Mouse (Mus musculus) embryonic stem cell, embryonic (primary cell): Measurements from ENCODE around the gene Pomc.

ENCODE experiments used
- CTCF ChIA-PET, 4 experiments: fragments of 300-600 bp in 2 of 4; fragments of 350-600 bp in 2 of 4; sonication (Branson Sonifier 250); formaldehyde crosslinking; loops; one replicate each; lab custom pipeline; 2022; ENCODE audit warnings: inconsistent platforms in 2 of 4; lab: Charles Lee
- POLR2A ChIA-PET, 4 experiments: fragments of 300-600 bp in 2 of 4; fragments of 350-600 bp in 2 of 4; sonication (Branson Sonifier 250); formaldehyde crosslinking; loops; one replicate each; lab custom pipeline; 2022; ENCODE audit warnings: antibody characterized with exemption in 4 of 4, inconsistent platforms in 1 of 4; lab: Charles Lee

Pomc gene

DNA sequence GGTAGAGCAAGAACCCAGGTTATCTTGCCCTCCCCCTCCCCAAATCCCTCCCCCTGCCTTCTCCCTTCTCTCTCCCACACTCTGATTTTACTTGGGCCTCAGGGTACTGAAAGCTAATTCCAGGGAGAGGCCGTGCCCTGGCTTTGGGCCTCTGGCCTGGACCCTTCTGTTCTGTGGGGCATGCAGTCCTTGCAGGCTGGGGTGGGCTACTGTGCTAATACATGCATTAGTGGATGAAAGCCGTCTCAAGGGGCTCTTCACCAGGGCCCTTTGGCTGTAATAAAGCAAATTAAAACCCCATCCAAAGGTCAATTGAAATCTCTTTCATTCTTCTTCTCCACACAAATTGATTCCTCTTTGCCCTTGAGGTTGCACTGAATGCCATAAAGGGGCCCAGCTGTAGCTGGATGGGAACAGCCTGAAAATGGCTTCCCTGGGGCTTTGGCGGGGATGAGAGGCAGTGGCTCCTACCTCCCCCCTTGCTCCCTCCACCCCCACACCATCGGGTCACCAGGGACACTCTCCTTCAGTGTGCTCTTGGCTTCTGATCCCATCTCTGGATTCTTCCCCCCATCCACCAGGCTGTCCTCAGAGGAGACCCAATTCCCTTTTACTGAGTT, 10.2 kb upstream of the Pomc start:
- POLR2A ChIA-PET: interaction anchor here in 1 of 4 experiments (0.6 kb wide), 1 partner anchor 24 kb away, joined by 3 read pairs; no protein-coding TSS in a partner anchor

DNA sequence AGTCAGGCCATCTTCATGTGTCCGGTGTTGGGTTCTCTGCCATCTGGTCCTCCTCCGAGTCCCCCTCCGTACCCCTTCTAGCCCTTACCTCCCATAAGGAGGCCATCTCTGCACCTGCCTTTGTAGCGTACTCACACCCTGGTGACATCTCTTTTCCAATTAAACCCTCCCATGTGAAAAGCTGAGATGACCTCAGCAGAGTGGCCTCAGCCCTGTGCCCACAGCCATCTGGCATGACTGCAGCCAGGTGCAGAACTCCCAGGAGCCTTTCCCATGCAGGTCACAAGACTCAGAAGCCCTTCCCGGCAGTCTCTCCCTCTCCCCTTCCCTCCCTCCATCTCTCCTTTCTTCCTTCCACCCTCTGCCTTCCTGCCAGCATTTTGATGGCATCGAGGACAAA, 7.2 kb upstream of the Pomc start:
- POLR2A ChIA-PET: interaction anchor here in 2 of 4 experiments (0.6 to 1.1 kb wide), 3 partner anchors 9 to 138 kb away, joined by 3 to 4 read pairs (median 3); no protein-coding TSS in a partner anchor

More for the DNA sequence above, 10.2 kb upstream of the Pomc start:
- CTCF ChIA-PET: interaction anchor here in 1 of 4 experiments (0.6 kb wide), 1 partner anchor 1174 kb away, joined by 4 read pairs; no protein-coding TSS in a partner anchor

GRCm38 (mm10) chr12:3955371-3955770, 620 bp downstream of the Pomc start:
- POLR2A ChIA-PET: interaction anchor here in 3 of 4 experiments (0.6 to 1.8 kb wide), 9 partner anchors 9 to 274 kb away, joined by 3 to 6 read pairs (median 3); no protein-coding TSS in a partner anchor
- CTCF ChIA-PET: interaction anchor here in 3 of 4 experiments (0.6 to 1.6 kb wide), 14 partner anchors 13 to 404 kb away, joined by 3 to 15 read pairs (median 4); partner anchors contain the start of genes Cenpo (in 1 of the 3), Efr3b (in 1 of the 3) and Ptrhd1 (in 1 of the 3)

More for the DNA sequence above, 7.2 kb upstream of the Pomc start:
- CTCF ChIA-PET: interaction anchor here in 1 of 4 experiments (2.1 kb wide), 1 partner anchor 9 kb away, joined by 7 read pairs; no protein-coding TSS in a partner anchor

DNA sequence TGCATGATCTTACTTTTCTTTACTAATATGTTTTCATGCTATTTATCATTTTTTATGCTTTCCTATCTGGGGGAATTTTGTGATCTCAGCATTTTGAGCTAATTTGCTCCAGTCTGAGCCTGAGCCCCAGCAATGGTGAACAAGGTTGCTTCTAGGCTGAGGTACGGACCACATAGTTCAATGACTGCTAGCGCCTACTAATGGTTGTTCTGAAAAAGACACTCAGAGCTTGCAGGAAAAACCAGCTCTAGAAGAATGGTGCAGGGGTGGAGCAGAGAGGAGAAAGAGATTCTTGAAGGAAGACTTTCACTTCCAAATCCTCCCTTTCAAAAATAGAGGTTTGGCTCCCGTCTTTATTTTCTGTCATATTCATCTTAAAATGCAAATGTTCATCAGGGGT, 1.6 kb downstream of the Pomc start:
- ChIA-PET POLR2A (interaction anchor here in 2 of 4 experiments (0.5 to 1.8 kb wide), 9 partner anchors 8 to 643 kb away, joined by 3 to 6 read pairs (median 3); no protein-coding TSS in a partner anchor), CTCF (interaction anchor here (0.5 to 1.6 kb wide), 26 partner anchors 9 to 407 kb away, joined by 3 to 9 read pairs (median 3); no protein-coding TSS in a partner anchor)

GRCm38 (mm10) chr12:3959791-3960543, 5.2 kb downstream of the Pomc start:
- ChIA-PET POLR2A (interaction anchor here in 3 of 4 experiments (0.7 to 1.3 kb wide), 10 partner anchors 8 to 158 kb away, joined by 3 to 5 read pairs (median 4); no protein-coding TSS in a partner anchor), CTCF (interaction anchor here in 3 of 4 experiments (0.7 to 1.2 kb wide), 6 partner anchors 8 to 504 kb away, joined by 3 to 6 read pairs (median 3); no protein-coding TSS in a partner anchor)

GRCm38 (mm10) chr12:3960553-3960952, 5.8 kb downstream of the Pomc start:
- POLR2A ChIA-PET: interaction anchor here in 3 of 4 experiments (0.7 to 1.3 kb wide), 7 partner anchors 8 to 23 kb away, joined by 3 to 5 read pairs (median 4); no protein-coding TSS in a partner anchor
- CTCF ChIA-PET: interaction anchor here in 2 of 4 experiments (0.7 to 1.0 kb wide), 3 partner anchors 8 to 503 kb away, joined by 3 to 4 read pairs (median 3); no protein-coding TSS in a partner anchor

DNA sequence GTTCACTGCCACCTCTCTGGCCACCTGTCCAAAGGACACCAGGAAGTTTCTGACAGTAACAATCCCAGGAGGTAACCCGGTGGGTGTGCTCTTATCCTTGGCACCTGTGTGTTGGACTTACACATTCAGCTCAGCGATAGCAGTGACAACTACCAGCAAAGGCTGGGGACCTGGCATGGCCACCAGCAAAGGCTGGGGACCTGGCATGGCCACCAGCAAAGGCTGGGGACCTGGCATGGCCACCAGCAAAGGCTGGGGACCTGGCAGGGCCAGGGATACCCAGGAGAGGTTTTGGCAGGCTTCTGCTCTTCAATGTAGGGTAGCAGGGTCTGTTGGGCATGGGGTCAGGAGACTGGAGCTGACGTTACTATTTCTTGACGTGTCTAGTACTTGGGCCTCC, 12.4 kb downstream of the Pomc start:
- CTCF ChIA-PET: interaction anchor here in 1 of 4 experiments (0.6 kb wide), 1 partner anchor 140 kb away, joined by 3 read pairs; no protein-coding TSS in a partner anchor
- POLR2A ChIA-PET: no interaction called here

GRCm38 (mm10) chr12:3968380-3968779, 13.6 kb downstream of the Pomc start:
- ChIA-PET CTCF (interaction anchor here in 1 of 4 experiments (0.9 to 1.2 kb wide), 2 partner anchors 8 to 12 kb away, joined by 3 read pairs; no protein-coding TSS in a partner anchor), POLR2A (interaction anchor here in 2 of 4 experiments (0.7 to 1.5 kb wide), 4 partner anchors 8 to 266 kb away, joined by 3 to 5 read pairs (median 3); partner anchors contain the start of genes Cenpo (in 1 of the 2) and Ptrhd1 (in 1 of the 2))

DNA sequence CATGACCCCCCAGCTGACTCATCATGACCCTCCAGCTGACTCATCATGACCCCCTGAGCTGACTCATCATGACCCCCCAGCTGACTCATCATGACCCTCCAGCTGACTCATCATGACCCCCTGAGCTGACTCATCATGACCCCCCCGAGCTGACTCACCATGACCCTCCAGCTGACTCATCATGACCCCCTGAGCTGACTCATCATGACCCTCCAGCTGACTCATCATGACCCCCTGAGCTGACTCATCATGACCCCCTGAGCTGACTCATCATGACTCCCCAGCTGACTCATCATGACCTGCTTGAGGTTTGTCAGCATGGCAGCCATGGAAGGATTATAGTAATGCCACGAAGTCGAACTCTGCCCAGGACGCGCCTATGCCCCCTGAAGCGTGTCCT, 18.4 kb downstream of the Pomc start:
- ChIA-PET POLR2A (interaction anchor here in 2 of 4 experiments (0.6 to 1.6 kb wide), 2 partner anchors 11 to 903 kb away, joined by 6 to 8 read pairs; no protein-coding TSS in a partner anchor), CTCF (interaction anchor here in 1 of 4 experiments (0.6 kb wide), 1 partner anchor 563 kb away, joined by 3 read pairs; no protein-coding TSS in a partner anchor)

GRCm38 (mm10) chr12:3980991-3981349, 26.2 kb downstream of the Pomc start:
- POLR2A ChIA-PET: interaction anchor here in 3 of 4 experiments (0.6 to 1.3 kb wide), 10 partner anchors 9 to 1395 kb away, joined by 3 to 7 read pairs (median 4); partner anchors contain the start of gene Dnajc27 (in 1 of the 3)

DNA sequence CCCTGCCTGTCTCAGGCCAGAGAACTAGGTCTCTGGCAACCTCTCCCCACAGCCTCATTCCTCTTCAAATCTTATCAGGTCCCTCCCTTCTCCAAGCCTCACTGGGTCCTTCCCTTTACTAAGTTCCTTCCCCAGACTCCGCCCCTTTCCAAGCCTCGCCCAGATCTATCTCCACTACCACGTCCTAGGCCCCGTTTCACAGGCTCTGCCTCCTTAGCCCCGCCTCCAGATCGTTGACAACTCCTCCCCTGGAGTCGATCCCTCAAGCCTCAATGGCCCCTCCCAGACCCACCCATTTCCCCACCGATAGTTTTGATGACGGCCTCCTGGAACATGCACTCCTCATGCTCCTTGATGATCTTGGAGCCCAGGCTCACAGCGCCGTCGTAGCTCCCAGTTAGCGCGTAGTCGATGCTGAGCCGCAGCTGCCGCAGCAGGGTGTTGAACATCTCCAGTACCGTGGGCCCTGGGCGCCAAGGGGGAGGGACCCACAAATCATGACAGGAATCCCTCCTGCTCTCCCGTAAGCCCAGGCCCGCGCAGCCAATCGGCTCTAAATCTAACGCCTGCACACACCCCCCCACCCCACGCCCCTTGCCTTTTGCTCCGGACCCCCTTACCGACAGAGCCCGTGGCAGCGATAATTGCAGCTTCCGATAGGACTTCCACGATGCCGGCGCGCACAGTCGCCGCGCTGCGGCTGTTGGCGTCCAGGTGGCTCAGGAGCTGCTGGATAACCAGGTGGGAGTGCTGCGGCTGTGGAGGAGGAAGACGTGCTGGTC, 26.8 kb downstream of the Pomc start:
- POLR2A ChIA-PET: interaction anchor here in 3 of 4 experiments (0.5 to 2.7 kb wide), 20 partner anchors 9 to 433 kb away, joined by 3 to 8 read pairs (median 4); partner anchors contain the start of gene Dnajc27 (in 1 of the 3)
- CTCF ChIA-PET: interaction anchor here (0.5 to 1.7 kb wide), 12 partner anchors 10 to 788 kb away, joined by 3 to 10 read pairs (median 4); partner anchors contain the start of genes Dnajc27 (in 1 of the 4), Fam228b (in 1 of the 4) and Pomc (in 1 of the 4)

More at GRCm38 (mm10) chr12:3980991-3981349, 26.2 kb downstream of the Pomc start:
- CTCF ChIA-PET: interaction anchor here in 3 of 4 experiments (0.6 to 1.6 kb wide), 5 partner anchors 21 to 279 kb away, joined by 3 to 4 read pairs (median 3); no protein-coding TSS in a partner anchor

- ChIA-PET POLR2A (interaction anchor here in 3 of 4 experiments (0.5 to 2.7 kb wide), 14 partner anchors 8 to 433 kb away, joined by 3 to 8 read pairs (median 4); partner anchors contain the start of gene Dnajc27 (in 1 of the 3)), CTCF (interaction anchor here in 3 of 4 experiments (0.6 to 2.4 kb wide), 10 partner anchors 11 to 787 kb away, joined by 3 to 12 read pairs (median 4); partner anchors contain the start of genes Dnajc27 (in 1 of the 3), Fam228b (in 1 of the 3) and Pomc (in 1 of the 3))
Measured at GRCm38 (mm10) chr12:3982257-3982656, 27.5 kb downstream of the Pomc start.

- ChIA-PET POLR2A (interaction anchor here in 3 of 4 experiments (0.9 to 2.7 kb wide), 11 partner anchors 9 to 375 kb away, joined by 3 to 8 read pairs (median 3); partner anchors contain the start of genes Dnajc27 (in 2 of the 3) and Efr3b (in 1 of the 3)), CTCF (interaction anchor here (0.5 to 2.4 kb wide), 50 partner anchors 9 to 381 kb away, joined by 3 to 12 read pairs (median 4); partner anchors contain the start of genes Dnajc27 (in 3 of the 4), Efr3b (in 2 of the 4) and Adcy3 (in 1 of the 4))
Measured at GRCm38 (mm10) chr12:3983736-3984135, 29.0 kb downstream of the Pomc start.

DNA sequence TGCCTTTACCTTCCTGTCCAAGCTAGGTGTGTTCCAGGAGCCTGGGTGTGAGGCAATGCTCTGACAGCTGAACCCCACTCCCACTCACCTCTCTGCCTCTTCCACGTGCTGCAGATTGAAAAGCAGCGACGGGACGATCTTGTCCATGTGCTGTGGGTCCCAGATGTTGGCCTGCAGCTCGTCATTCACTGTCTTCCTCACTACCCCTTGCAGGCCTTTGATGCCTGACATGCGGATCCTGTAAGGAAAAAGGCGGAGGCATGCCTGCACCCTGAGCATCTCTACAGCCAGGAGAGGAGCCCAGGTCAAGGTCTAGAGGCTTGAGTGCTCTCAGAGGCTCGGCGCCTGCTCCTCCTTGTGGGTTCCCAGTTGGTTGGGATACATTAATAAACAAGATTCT, 29.7 kb downstream of the Pomc start:
- ChIA-PET CTCF (interaction anchor here (0.5 to 2.4 kb wide), 29 partner anchors 9 to 194 kb away, joined by 3 to 12 read pairs (median 4); partner anchors contain the start of genes Dnajc27 (in 2 of the 4) and Efr3b (in 1 of the 4)), POLR2A (interaction anchor here in 3 of 4 experiments (0.6 to 2.7 kb wide), 6 partner anchors 12 to 927 kb away, joined by 3 to 8 read pairs (median 4); no protein-coding TSS in a partner anchor)

DNA sequence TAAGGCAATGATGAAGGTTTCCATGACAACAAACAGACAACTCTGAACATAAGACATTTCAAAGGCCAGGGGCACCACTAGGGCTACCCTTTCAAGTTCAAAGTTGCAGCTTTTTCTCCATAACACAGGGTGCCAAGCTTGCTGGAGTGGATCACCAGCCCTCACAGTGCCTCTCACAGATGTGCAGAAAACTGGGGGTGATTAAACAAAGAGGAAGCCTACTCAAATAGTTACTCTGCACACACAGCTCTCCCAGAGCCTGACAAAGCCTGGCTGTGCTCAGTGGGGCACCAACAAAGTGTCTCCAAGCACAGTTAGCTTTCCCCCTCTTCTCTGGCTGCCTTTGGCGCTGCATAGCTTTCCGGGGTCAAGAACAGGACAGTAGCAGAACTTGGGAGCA, 35.2 kb downstream of the Pomc start:
- CTCF ChIA-PET: interaction anchor here in 1 of 4 experiments (0.8 kb wide), 1 partner anchor 208 kb away, joined by 3 read pairs; no protein-coding TSS in a partner anchor
- POLR2A ChIA-PET: interaction anchor here in 1 of 4 experiments (0.8 kb wide), 1 partner anchor 8 kb away, joined by 4 read pairs; no protein-coding TSS in a partner anchor
